Mouse (Mus musculus) fat pad, adult 2 months (tissue): Measurements from ENCODE around the gene Sh3bgrl3.
A peak's percentile ranks its signal among the peaks of the same experiment; 100 is the strongest.

Experiments used
- DNase-seq: peaks from one replicate; pipeline ENCODE4 v3.0.0-alpha.2; 2011; ENCODE audit warnings: low read depth, low spot score; ENCODE audit errors: extremely low read depth

Gene Sh3bgrl3

GRCm38 (mm10) chr4:134082460-134082859, 46.1 kb downstream of the Sh3bgrl3 start:
- DNase-seq, result no peak

GRCm38 (mm10) chr4:134081730-134082386, 46.7 kb downstream of the Sh3bgrl3 start:
- peak; percentile 64 for DNase-seq

DNA sequence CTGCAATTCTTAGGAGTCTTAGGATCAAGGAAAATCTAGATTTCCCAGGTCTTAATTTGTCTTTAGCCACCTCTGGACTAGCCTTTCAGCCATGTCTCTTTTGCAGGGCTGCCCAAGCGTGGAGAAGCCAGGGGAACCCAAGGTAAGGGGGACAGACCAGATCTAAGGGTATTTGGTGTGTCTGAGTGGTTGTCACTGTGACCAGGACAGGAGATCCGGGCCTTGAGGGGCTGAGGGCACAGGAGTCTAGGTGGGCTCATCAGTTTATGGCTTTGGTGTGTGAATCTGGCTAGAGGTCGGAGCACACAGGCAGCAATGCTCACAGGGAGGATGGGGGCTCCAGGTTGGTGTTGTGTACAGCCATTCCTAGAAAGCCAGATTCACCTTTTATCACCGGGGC, 47.9 kb downstream of the Sh3bgrl3 start:
- DNase-seq, result no peak

DNA sequence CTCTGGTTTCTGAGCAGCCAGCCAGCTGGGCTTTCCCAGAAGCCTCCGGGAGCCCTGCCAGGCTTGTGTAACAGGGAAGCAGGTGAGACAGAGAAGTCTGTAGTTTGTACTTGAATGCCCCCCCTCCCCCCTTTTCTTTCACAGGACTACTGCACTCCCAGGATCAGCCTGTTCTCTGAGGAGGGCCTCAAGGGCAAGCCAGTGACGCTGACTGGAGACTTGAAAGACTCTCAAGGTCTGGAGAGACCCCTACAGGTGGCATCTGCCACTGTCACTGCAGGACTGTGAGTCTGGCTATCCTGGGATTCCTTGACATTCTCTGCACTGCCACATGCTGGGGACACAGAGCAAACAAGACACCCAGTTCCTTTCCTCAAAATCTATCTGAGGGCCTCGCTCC, 49.9 kb downstream of the Sh3bgrl3 start:
- peak; percentile 37 for DNase-seq
